Mouse (Mus musculus): ENCODE results near the gene Igsf21. TPM values are rescaled to one million over a fixed set of nuclear protein-coding genes. Genes with fewer than 3 reads are reported as not detected.

Igsf21 gene
- polyA plus RNA-seq, 2 experiments from 2014 or later = not detected

DNA sequence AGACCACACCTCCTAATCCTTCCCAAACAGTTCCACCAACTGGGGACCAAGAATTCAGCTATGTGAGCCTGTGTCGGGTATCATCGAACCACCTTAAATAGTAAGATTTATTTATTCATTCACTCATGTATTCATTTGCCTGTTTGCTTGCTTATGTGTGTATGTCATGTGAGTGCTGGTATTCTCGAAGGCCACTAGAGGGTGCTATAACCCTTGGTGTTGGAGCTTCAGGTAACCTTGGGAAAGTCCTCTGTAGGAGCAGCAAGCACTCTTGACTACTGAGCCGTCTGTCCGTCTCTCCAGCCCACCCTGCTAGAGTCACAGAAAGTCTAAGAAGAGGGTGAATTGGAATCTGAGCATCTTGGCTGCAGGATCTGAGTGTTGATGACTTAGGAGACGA, 103.4 kb downstream of the Igsf21 start:
- no peak for ATAC-seq

GRCm38 (mm10) chr4:140140485-140140884, 106.1 kb downstream of the Igsf21 start:
- ATAC-seq = no peak

GRCm38 (mm10) chr4:140138846-140139245, 107.7 kb downstream of the Igsf21 start:
- ATAC-seq = no peak

GRCm38 (mm10) chr4:140131625-140132321, 114.8 kb downstream of the Igsf21 start:
- no peak for ATAC-seq

- ATAC-seq = no peak
Observed at GRCm38 (mm10) chr4:140131201-140131600, 115.4 kb downstream of the Igsf21 start.

GRCm38 (mm10) chr4:140129553-140130275, 116.9 kb downstream of the Igsf21 start:
- ATAC-seq = no peak

DNA sequence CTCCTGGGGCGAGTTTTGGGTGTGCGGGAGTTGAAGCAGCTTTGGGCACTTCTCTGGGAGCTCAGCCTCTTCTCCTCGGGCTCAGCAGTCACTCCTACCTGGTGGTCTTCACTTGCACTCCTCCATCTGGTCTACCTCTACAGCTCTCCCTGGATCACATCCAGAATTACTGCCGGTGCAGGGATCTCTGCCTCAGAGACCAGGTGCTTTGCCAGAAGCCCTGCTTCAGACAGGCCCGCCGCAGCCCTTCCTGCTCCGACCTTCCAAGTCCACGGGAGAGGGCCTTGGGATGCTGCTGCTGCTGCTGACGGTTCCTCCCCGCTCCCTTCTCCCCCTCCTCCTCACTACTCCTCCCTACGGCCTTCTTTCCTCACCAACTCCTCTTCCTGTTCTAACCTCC, 118.5 kb downstream of the Igsf21 start:
- no peak for ATAC-seq

- no peak for ATAC-seq
Observed at GRCm38 (mm10) chr4:140125806-140126205, 120.8 kb downstream of the Igsf21 start.

- ATAC-seq = no peak
Observed at GRCm38 (mm10) chr4:140122534-140122933, 124.0 kb downstream of the Igsf21 start.

DNA sequence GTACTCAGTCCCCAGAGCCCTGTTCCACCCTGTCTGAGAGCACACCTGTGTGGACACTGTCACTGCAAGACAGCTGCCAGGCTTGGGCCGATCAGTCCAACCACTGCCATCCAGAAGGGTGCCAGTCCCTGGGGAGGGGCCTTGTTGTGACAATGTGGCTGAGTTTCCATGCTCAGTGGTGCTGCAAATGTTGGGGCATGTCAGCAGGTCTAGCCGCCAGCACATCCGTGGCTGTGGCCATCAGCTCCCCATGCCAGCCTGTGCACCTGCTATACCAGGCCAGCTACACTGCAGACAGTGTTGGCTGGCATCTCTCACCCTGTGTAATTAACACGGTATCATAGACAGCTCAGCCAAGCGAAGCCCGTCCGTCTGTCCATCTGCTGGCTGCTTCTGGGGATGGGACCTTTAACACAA, 129.3 kb downstream of the Igsf21 start:
- ATAC-seq = no peak

DNA sequence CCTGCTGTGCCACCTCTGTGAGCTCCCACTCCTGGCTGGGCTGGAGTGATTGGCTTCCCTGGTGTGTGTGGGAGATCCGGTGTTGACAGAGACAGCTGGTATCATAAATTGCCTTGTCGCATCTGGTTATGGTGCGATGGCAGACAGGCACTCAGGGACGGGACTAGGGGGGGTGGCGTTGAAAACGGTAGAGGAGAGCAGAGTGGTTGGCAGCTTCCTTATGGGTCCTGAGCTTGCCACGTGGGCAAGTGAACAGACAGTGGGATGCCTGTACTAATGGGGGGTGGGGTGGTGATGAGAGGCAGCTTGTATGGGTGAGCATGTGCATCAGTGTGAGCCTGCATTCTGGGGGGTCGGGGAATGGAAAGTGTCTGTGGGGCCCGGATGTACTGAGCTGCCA, 130.8 kb downstream of the Igsf21 start:
- no peak for ATAC-seq

- ATAC-seq = no peak
Observed at GRCm38 (mm10) chr4:140115053-140115452, 131.5 kb downstream of the Igsf21 start.

- no peak for ATAC-seq
Observed at GRCm38 (mm10) chr4:140113690-140114475, 132.7 kb downstream of the Igsf21 start.

- no peak for ATAC-seq
Observed at GRCm38 (mm10) chr4:140109626-140109948, 137.0 kb downstream of the Igsf21 start.

GRCm38 (mm10) chr4:140108871-140109625, 137.5 kb downstream of the Igsf21 start:
- ATAC-seq = no peak

DNA sequence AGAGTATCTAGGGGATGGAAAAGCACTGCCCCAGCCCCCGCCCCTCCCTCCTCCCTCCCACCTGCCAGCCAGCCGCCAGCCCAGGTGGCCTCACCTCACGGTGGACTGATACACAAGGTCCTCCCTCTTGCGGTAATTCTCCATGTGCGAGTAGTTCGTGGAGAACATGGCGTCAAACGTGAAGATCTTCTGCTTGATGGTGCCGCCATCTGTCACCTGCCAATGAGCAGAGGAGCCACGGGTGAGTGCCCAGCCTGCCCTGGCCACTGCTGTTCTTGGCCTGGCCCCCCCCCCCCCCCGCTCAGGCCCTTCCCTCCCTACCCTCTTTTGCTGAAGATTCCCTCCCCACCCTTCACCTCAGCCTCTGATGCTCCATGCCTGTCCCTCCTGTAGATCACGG, 139.4 kb downstream of the Igsf21 start:
- ATAC-seq = no peak

DNA sequence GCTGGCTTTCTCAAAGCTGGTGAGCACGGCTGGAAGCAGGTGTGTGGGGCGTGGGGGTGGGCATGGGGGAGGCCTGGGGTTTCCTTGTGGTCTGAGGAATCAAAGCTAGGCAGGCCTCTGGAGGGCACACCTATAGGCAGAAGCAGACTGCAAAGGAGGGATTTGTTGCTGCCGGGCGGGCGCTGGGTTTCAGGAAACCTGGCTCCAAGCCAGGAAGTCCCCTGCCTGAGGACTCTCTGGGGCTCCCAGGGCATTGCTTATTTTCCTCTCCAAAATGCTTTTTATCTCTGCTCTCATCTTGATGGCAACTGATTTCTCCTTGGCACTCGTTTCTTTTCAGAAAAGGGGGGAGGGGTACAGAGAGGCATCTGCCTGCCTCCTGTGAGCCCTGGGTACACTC, 141.8 kb downstream of the Igsf21 start:
- ATAC-seq = no peak

DNA sequence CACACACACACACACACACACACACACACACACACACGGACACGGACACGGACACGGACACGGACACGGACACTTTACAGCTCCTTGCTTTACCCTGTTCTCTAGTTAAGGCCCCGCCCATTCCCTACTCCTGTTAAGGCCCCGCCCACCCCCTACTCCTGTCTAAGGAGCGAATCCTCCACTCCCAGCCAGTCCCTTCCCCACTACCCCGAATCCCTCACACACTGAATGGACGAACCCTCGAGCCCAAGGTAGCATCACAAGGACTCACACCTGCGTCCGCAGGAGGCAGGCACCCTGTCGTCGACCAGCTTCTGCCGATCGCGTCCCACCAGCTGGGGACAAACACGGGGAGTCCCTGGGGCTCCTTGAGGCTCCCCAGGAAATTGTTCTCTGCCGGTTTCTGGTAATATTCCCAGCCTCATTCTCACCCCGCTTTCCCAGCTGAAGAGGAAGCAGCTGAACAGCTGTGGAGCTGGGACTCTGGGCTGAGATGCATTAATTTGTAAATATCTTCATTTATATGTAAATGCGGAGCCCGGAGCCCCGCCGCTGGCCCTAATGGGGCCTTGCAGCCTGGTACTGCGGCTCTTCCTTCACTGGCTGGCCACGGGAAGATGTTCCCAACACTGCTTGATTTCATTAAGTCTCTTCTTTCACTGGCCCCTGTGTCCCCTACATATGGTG, 143.1 kb downstream of the Igsf21 start:
- ATAC-seq = no peak

DNA sequence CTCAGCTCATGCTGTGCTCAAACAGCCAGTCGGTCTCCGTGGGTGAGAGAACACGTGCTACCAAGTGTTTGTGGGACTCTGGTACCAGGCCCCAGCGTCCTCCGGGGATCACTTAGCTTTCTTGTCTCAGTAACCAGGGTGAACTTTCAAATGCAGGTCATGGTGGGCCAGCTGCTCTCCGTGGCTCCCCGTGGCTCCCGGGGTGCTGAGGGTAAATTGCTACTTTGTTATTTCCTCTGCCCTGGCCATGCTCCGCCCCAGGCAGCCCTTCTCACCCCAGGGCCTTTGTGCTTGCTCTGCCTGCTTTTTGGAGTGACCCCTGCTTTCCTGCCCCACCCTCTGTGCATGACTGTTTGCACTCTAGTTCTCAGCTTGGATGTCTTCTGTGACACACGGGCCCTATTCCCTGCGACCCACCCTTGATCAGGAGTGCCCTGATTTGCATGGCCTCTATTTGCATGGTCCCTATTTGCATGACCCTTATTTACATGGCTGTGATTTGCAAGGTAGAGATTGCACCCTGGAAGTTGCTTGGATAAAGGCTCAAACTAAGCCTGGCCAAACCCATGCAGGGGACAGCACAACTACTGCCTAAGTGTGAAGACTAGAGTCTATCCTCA, 143.9 kb downstream of the Igsf21 start:
- ATAC-seq = no peak

DNA sequence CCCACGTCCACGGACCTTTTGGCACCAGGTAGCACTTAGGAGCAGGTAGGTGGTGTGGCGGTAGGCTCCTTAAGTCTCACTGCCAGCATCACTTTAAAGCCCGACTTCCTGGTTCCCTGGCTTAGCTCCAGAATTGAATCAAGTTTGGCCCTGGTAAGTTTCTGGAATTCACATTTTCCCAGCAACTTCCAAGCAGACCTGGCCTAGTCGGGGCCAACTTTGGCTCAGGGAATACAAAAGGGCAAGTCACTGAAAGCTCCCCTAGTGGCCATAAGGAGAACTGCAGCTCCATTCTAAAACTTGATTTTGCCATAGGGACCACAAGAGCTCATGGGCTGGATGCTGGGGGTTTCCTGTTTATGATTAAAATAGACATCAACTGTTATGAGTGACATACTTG, 145.5 kb downstream of the Igsf21 start:
- ATAC-seq = no peak

DNA sequence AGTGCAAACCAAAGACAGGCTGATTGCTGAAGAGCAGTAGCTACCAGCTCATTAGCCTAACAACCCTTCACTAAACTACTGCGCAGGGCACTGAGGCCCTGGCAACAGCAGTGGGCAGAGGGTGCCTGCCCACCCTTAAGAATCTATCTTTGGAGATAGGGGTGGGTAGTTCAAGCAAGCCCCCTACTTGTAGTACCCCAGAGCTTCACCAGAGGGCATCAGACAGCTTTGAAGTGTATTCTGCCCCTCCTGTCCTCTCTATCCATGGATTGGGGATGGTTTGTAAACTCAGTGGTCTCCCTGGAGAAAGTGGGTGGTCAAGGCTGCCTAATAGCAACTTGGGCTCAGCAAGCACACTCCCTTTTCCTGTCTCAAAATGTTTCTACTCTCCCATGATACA, 146.4 kb downstream of the Igsf21 start:
- ATAC-seq = no peak

GRCm38 (mm10) chr4:140096283-140096682, 150.3 kb downstream of the Igsf21 start:
- no peak for ATAC-seq
